Mouse (Mus musculus) brain, embryonic 14.5 days (tissue): ENCODE results near the gene Tigar.

Experiments used
- CTCF ChIP-seq: fragments of 200-500 bp; IDR thresholded peaks from 2 replicates; pipeline ENCODE4 v1.5.1; 2012; ENCODE audit warnings: inconsistent platforms, mild to moderate bottlenecking, moderate library complexity, borderline replicate concordance; ENCODE audit not compliant: insufficient read depth, insufficient read length; ENCODE audit errors: extremely low read depth
- POLR2A ChIP-seq: fragments of 200-500 bp; IDR thresholded peaks from 2 replicates; pipeline ENCODE4 v1.6.1; 2012; ENCODE audit warnings: mild to moderate bottlenecking, inconsistent platforms, borderline replicate concordance; ENCODE audit not compliant: poor library complexity, insufficient read depth, insufficient read length, severe bottlenecking; ENCODE audit errors: extremely low read depth

DNA sequence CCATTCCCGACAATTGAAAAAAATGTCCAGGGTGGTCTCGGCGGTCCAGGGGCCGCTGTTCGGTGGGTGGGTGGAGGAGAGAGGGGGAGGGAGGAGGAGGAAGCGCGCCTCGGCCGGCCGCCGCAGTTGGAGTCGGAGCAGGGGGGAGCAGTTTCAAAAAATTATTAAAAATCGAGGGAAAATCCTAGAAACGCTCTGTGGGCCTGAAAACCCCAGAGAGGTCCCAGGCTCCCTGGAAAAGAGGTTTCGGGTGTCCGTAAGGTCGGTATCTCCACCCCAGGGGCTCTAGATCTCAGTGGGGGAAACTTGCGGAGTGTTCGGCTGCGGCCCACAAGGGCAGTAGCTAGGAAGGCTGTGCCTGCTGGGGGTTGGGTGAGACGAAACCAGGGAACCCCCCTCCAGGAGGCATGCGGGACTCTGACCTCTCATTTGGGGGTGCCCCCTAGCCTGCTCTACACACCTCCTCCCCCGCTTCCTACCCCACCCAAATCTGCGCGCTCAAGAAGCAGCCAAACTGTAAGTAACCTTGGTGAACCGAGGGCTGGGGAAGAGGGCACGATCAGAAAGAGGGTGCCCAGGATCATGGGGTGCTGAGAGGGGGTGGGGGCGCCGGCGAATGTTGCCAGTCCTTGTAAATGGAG lies 40.1 kb upstream of the Tigar start:
- no peak for TF ChIP-seq POLR2A
- no peak for TF ChIP-seq CTCF
